Mouse (Mus musculus) thymus, adult 2 months (tissue): ENCODE results near the gene Izumo2.

ENCODE experiments used
- CTCF ChIP-seq: fragments of 200-500 bp; IDR thresholded peaks from 2 replicates; pipeline ENCODE4 v1.5.1; 2012; ENCODE audit warnings: mild to moderate bottlenecking, control low read depth, low read length, moderate library complexity, borderline replicate concordance; ENCODE audit not compliant: control insufficient read depth, poor library complexity, insufficient read depth; ENCODE audit errors: extremely low read depth
- POLR2A ChIP-seq: fragments of 200-500 bp; IDR thresholded peaks from 2 replicates; pipeline ENCODE4 v1.6.1; 2012; ENCODE audit warnings: mild to moderate bottlenecking, low read length, control low read depth, moderate library complexity; ENCODE audit not compliant: control insufficient read depth, poor library complexity, insufficient read depth; ENCODE audit errors: extremely low read depth

GRCm38 (mm10) chr7:44707169-44707675 lies 1.3 kb upstream of the Izumo2 start:
- no peak for TF ChIP-seq POLR2A
- no peak for TF ChIP-seq CTCF
